Mouse (Mus musculus) lung, postnatal 0 days (tissue): ENCODE measurements around the gene Haus7.

Experiments
- CTCF ChIP-seq: IDR thresholded peaks from 2 replicates; pipeline ENCODE4 v1.5.1; 2016; ENCODE audit warnings: antibody characterized with exemption, mild to moderate bottlenecking
- EP300 ChIP-seq: IDR thresholded peaks from 2 replicates; pipeline ENCODE4 v1.6.1; 2016; ENCODE audit warnings: antibody characterized with exemption, mild to moderate bottlenecking, control low read depth

GRCm38 (mm10) chrX:73435252-73435651, 23.6 kb downstream of the Haus7 start, which contains the start of gene Trex2:
- TF ChIP-seq CTCF (no peak), EP300 (no peak)
